Mouse (Mus musculus): ENCODE results near the gene Tsen54. TPM values are rescaled to one million over a fixed set of nuclear protein-coding genes. Genes with fewer than 3 reads are reported as not detected.

Tsen54 gene
- total RNA-seq (2017): 23.5 and 28.7 TPM in 2 replicates

GRCm38 (mm10) chr11:115814605-115815450, at the start of gene Tsen54:
Gene Tsen54, plus strand, starts transcription at chr11:115814724.
- ATAC-seq (replicated peaks in 1 of 2; ENCODE audit: insufficient read depth in 1 of 2, low FRiP score in 2 of 2, low TSS enrichment in 1 of 2, low read depth in 1 of 2, poor library complexity in 2 of 2, severe bottlenecking in 2 of 2): peak; percentile 13 to 56; a peak in 3 of 4 replicates

- peak; percentile 96 to 98 for ATAC-seq (replicated peaks in 1 of 2; ENCODE audit: insufficient read depth in 1 of 2, low FRiP score in 2 of 2, low TSS enrichment in 1 of 2, low read depth in 1 of 2, poor library complexity in 2 of 2, severe bottlenecking in 2 of 2)
These were observed 49.4 kb upstream of the Tsen54 start, which contains the start of gene Tmem94 for GRCm38 (mm10) chr11:115765103-115765606. Gene Tmem94, plus strand, starts transcription at chr11:115765433.

- peak; percentile 35 to 65; a peak in 3 of 4 replicates for ATAC-seq (replicated peaks in 1 of 2; ENCODE audit: insufficient read depth in 1 of 2, low FRiP score in 2 of 2, low TSS enrichment in 1 of 2, low read depth in 1 of 2, poor library complexity in 2 of 2, severe bottlenecking in 2 of 2)
These were observed 48.9 kb upstream of the Tsen54 start for GRCm38 (mm10) chr11:115765607-115766141.

- no peak for ATAC-seq (replicated peaks in 1 of 2; ENCODE audit: insufficient read depth in 1 of 2, low FRiP score in 2 of 2, low TSS enrichment in 1 of 2, low read depth in 1 of 2, poor library complexity in 2 of 2, severe bottlenecking in 2 of 2)
These were observed 48.1 kb upstream of the Tsen54 start for GRCm38 (mm10) chr11:115766356-115766943.

GRCm38 (mm10) chr11:115766981-115767380, 47.5 kb upstream of the Tsen54 start:
- no peak for ATAC-seq (replicated peaks in 1 of 2; ENCODE audit: insufficient read depth in 1 of 2, low FRiP score in 2 of 2, low TSS enrichment in 1 of 2, low read depth in 1 of 2, poor library complexity in 2 of 2, severe bottlenecking in 2 of 2)

GRCm38 (mm10) chr11:115768896-115769295, 45.6 kb upstream of the Tsen54 start:
- no peak for ATAC-seq (replicated peaks in 1 of 2; ENCODE audit: insufficient read depth in 1 of 2, low FRiP score in 2 of 2, low TSS enrichment in 1 of 2, low read depth in 1 of 2, poor library complexity in 2 of 2, severe bottlenecking in 2 of 2)

- ATAC-seq (replicated peaks in 1 of 2; ENCODE audit: insufficient read depth in 1 of 2, low FRiP score in 2 of 2, low TSS enrichment in 1 of 2, low read depth in 1 of 2, poor library complexity in 2 of 2, severe bottlenecking in 2 of 2): no peak
These were observed 39.9 kb upstream of the Tsen54 start for GRCm38 (mm10) chr11:115774653-115775052.

GRCm38 (mm10) chr11:115775821-115776665, 38.5 kb upstream of the Tsen54 start:
- ATAC-seq (replicated peaks in 1 of 2; ENCODE audit: insufficient read depth in 1 of 2, low FRiP score in 2 of 2, low TSS enrichment in 1 of 2, low read depth in 1 of 2, poor library complexity in 2 of 2, severe bottlenecking in 2 of 2): no peak

- ATAC-seq (replicated peaks in 1 of 2; ENCODE audit: insufficient read depth in 1 of 2, low FRiP score in 2 of 2, low TSS enrichment in 1 of 2, low read depth in 1 of 2, poor library complexity in 2 of 2, severe bottlenecking in 2 of 2): no peak
These were observed 37.6 kb upstream of the Tsen54 start for GRCm38 (mm10) chr11:115776954-115777353.

- ATAC-seq (replicated peaks in 1 of 2; ENCODE audit: insufficient read depth in 1 of 2, low FRiP score in 2 of 2, low TSS enrichment in 1 of 2, low read depth in 1 of 2, poor library complexity in 2 of 2, severe bottlenecking in 2 of 2): no peak
These were observed 36.8 kb upstream of the Tsen54 start for GRCm38 (mm10) chr11:115777487-115778335.

GRCm38 (mm10) chr11:115779038-115779571, 35.4 kb upstream of the Tsen54 start:
- ATAC-seq (replicated peaks in 1 of 2; ENCODE audit: insufficient read depth in 1 of 2, low FRiP score in 2 of 2, low TSS enrichment in 1 of 2, low read depth in 1 of 2, poor library complexity in 2 of 2, severe bottlenecking in 2 of 2): peak; percentile 71 to 86

GRCm38 (mm10) chr11:115780141-115781070, 34.1 kb upstream of the Tsen54 start:
- ATAC-seq (replicated peaks in 1 of 2; ENCODE audit: insufficient read depth in 1 of 2, low FRiP score in 2 of 2, low TSS enrichment in 1 of 2, low read depth in 1 of 2, poor library complexity in 2 of 2, severe bottlenecking in 2 of 2): no peak

GRCm38 (mm10) chr11:115786473-115786872, 28.1 kb upstream of the Tsen54 start:
- ATAC-seq (replicated peaks in 1 of 2; ENCODE audit: insufficient read depth in 1 of 2, low FRiP score in 2 of 2, low TSS enrichment in 1 of 2, low read depth in 1 of 2, poor library complexity in 2 of 2, severe bottlenecking in 2 of 2): no peak

GRCm38 (mm10) chr11:115789787-115790186, 24.7 kb upstream of the Tsen54 start:
- no peak for ATAC-seq (replicated peaks in 1 of 2; ENCODE audit: insufficient read depth in 1 of 2, low FRiP score in 2 of 2, low TSS enrichment in 1 of 2, low read depth in 1 of 2, poor library complexity in 2 of 2, severe bottlenecking in 2 of 2)

- no peak for ATAC-seq (replicated peaks in 1 of 2; ENCODE audit: insufficient read depth in 1 of 2, low FRiP score in 2 of 2, low TSS enrichment in 1 of 2, low read depth in 1 of 2, poor library complexity in 2 of 2, severe bottlenecking in 2 of 2)
These were observed 22.6 kb upstream of the Tsen54 start for GRCm38 (mm10) chr11:115791919-115792318.
